Mouse (Mus musculus) layer of hippocampus, adult 2 months (tissue): ENCODE results near the gene Prr15l. TPM values are rescaled to one million over a fixed set of nuclear protein-coding genes. Genes with fewer than 3 reads are reported as not detected.
A peak's percentile ranks its signal among the peaks of the same experiment; 100 is the strongest.

ENCODE experiments used
- DNase-seq, 2 experiments: peaks; one replicate each; pipeline ENCODE4 v3.0.0; 2022; ENCODE audit warnings: low spot score in 2 of 2
- H3K27ac ChIP-seq: fragments of 200-600 bp; 2 replicates; pipeline ENCODE4 v1.8.1; 2022
- H3K4me3 ChIP-seq: fragments of 200-600 bp; 2 replicates; pipeline ENCODE4 v1.8.1; 2022; ENCODE audit warnings: mild to moderate bottlenecking
- CTCF ChIP-seq: fragments of 200-600 bp; conservative IDR thresholded peaks from 2 replicates; pipeline ENCODE4 v1.8.1; 2022; ENCODE audit warnings: antibody characterized with exemption, mild to moderate bottlenecking, moderate library complexity
- total RNA-seq, 2 experiments: library from RNA; stranded (reverse); gene quantifications; 2 replicates each; pipeline ENCODE4 v1.2.3; 2021

Gene Prr15l
- total RNA-seq, 2 experiments from 2014 or later: not detected

GRCm38 (mm10) chr11:96926587-96926986 is 1.3 kb upstream of the Prr15l start:
- no peak for TF ChIP-seq CTCF

GRCm38 (mm10) chr11:96928691-96929090 is 787 bp downstream of the Prr15l start:
- no peak overlapping the region for H3K27ac ChIP-seq
- TF ChIP-seq CTCF: no peak
- H3K4me3 ChIP-seq: no peak overlapping the region
- no peak for DNase-seq

More at GRCm38 (mm10) chr11:96926587-96926986, 1.3 kb upstream of the Prr15l start:
- no peak overlapping the region for H3K4me3 ChIP-seq
- DNase-seq: no peak
- H3K27ac ChIP-seq: no peak overlapping the region

GRCm38 (mm10) chr11:96929096-96929765 is 1.3 kb downstream of the Prr15l start:
- no peak for DNase-seq
- Histone ChIP-seq H3K4me3 (no peak overlapping the region), H3K27ac (no peak overlapping the region)
- no peak for TF ChIP-seq CTCF

DNA sequence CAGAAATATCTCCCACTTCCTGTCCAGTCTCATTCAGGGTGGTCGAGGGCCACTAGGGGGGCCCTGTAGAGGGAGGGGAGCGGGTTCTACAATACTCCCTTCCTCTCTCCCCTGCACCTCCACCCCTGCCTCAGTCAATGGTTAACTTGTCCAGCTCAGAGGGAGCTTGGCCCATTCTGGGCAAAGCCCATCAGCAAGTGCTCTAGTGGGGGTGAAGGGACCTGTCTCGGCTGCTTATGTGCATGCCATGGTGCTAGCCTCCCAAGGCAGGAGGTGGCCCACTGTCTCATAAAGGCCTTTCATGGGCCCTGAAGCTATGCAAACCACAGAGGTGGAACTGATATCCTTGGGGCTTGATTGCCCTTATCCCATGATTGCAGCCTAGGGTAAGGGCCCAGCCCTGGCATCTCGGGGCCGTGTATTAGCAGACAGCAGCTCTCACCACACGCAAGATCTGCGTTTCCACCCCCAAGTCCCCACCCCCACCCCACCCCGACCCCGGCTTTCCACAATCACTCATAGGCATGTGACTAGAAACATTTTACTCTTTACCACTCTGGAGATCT is 1.9 kb downstream of the Prr15l start:
- Histone ChIP-seq H3K27ac (no peak overlapping the region), H3K4me3 (no peak overlapping the region)
- TF ChIP-seq CTCF: no peak
- no peak for DNase-seq

- no peak overlapping the region for H3K27ac ChIP-seq
- no peak overlapping the region for H3K4me3 ChIP-seq
- no peak for DNase-seq
- no peak for TF ChIP-seq CTCF
Measured at GRCm38 (mm10) chr11:96931327-96932062, 3.6 kb downstream of the Prr15l start.

GRCm38 (mm10) chr11:96933562-96934276 is 5.8 kb downstream of the Prr15l start:
- no peak overlapping the region for H3K4me3 ChIP-seq
- TF ChIP-seq CTCF: no peak
- no peak for DNase-seq
- no peak overlapping the region for H3K27ac ChIP-seq

- TF ChIP-seq CTCF: no peak
- DNase-seq: peak in 1 of 2 experiments; percentile 41
- H3K27ac ChIP-seq: peak overlapping the region; percentile 64; the same call in 1 of the 2 replicates
- peak overlapping the region; percentile 8; the same call in 1 of the 2 replicates for H3K4me3 ChIP-seq
Measured at GRCm38 (mm10) chr11:96934921-96935356, 7.0 kb downstream of the Prr15l start.

- no peak overlapping the region for H3K4me3 ChIP-seq
- H3K27ac ChIP-seq: no peak overlapping the region
Measured at GRCm38 (mm10) chr11:96935872-96936650, 8.2 kb downstream of the Prr15l start.

GRCm38 (mm10) chr11:96937549-96938425 is 9.9 kb downstream of the Prr15l start:
- TF ChIP-seq CTCF: peak; percentile 79
- Histone ChIP-seq H3K4me3 (no peak overlapping the region), H3K27ac (no peak overlapping the region)
- DNase-seq: no peak

More at GRCm38 (mm10) chr11:96935872-96936650, 8.2 kb downstream of the Prr15l start:
- no peak for TF ChIP-seq CTCF
- DNase-seq: no peak

DNA sequence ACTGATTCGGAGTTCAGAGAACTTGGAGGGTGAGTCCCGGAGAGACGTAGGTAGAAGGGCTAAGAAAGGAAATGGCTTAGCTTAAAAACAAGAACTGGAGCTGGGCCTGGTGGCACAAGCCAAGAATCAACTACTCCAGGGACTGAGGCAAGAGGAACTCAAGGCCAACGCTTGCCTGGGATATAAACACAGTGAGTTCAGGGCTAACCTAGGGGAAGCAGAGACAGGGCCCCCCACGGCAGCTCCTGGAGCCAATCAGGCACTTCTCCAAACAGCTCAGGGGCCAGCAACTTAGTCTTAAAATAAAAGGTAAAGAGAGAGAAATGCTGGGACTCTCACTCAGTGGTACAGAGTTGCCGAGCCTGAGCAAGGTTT is 10.5 kb downstream of the Prr15l start:
- no peak overlapping the region for H3K27ac ChIP-seq
- no peak overlapping the region for H3K4me3 ChIP-seq
- no peak for DNase-seq
- TF ChIP-seq CTCF: no peak

GRCm38 (mm10) chr11:96940578-96941465 is 12.9 kb downstream of the Prr15l start:
- Histone ChIP-seq H3K4me3 (no peak overlapping the region), H3K27ac (no peak overlapping the region)
- TF ChIP-seq CTCF: no peak
- no peak for DNase-seq
